Mouse (Mus musculus): ENCODE measurements around the gene Hmgcs1.

DNA sequence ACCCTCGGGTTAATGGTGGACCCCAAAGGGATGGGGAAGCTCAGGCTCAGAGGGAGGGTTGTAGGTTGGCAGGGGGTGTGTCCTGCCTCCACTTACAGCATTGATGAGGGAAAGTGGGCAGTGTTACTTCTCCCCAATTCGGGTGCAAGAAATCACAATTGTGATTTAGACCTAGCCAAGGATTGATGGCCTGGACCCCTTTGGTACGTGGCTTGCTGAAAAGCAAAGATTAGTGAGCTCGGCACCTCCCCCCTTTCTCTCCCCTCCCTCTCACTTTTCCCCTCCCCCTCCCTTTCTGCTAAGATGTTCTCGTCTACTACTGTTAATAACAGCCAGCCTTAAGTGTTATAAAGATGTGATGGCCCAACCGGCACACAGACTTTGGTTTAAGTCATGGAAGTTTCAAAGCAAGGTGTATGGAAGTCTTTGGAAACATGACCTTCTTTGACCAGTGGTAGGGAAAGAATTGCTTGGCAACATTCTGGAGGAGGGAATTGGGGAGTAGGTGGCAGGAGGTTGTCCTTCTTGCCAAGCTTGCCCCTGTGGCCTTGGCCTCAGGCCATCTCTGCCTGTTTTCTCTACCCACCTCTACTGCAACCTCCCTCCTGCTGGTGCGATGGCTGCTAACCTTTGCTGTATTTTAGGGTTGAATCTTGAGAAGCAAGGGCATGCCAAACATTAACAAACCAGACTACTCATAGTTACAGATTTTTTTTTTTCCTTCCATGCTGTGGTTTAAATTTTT, 869 bp downstream of the Hmgcs1 start:
- no peak for TF ChIP-seq CTCF (IDR thresholded peaks at IDR 0.05; ENCODE audit: low read depth)
- TF ChIP-seq EP300 (optimal IDR thresholded peaks at IDR 0.05): no peak
